Mouse (Mus musculus): ENCODE measurements at regions not wholly inside any gene's neighbourhood (a gene's known extent, or its start where the extent isn't known, plus 50 kb on each side); places are given as distances from the start of the nearest gene placed in this dataset.

GRCm38 (mm10) chr4:142776711-142777411 lies 435.9 kb downstream of the Prdm2 start:
- no peak for DNase-seq (ENCODE audit: low spot score in 2 of 2)

GRCm38 (mm10) chr4:142775023-142775422 lies 437.8 kb downstream of the Prdm2 start:
- DNase-seq (ENCODE audit: low spot score in 2 of 2): no peak

DNA sequence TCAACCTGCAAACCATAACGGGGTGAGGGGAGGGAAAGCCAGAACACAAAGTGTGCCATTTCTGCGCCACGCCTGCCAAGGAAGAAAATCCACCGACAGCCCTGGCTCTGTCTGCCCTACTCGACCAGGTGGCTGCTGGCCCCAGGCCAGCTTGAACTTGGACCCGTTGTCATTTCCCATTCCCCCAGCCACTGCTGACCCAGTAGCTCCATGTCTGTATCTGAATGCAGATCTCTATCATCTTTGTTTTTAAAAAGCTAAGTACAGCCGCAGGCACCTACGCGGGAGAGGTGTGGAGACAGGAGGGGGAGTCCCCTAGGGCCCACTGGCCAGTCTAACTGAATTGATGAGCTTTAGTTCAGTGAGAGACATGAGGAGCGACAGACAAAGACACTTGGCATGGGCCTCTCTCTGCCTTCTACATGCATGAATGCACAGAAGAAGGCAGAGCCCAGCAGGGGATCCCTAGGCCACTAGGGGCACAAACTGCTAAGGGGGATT lies 439.1 kb downstream of the Prdm2 start:
- DNase-seq (ENCODE audit: low spot score in 2 of 2): no peak

GRCm38 (mm10) chr4:142772751-142773455 lies 439.9 kb downstream of the Prdm2 start:
- DNase-seq (ENCODE audit: low spot score in 2 of 2): no peak

DNA sequence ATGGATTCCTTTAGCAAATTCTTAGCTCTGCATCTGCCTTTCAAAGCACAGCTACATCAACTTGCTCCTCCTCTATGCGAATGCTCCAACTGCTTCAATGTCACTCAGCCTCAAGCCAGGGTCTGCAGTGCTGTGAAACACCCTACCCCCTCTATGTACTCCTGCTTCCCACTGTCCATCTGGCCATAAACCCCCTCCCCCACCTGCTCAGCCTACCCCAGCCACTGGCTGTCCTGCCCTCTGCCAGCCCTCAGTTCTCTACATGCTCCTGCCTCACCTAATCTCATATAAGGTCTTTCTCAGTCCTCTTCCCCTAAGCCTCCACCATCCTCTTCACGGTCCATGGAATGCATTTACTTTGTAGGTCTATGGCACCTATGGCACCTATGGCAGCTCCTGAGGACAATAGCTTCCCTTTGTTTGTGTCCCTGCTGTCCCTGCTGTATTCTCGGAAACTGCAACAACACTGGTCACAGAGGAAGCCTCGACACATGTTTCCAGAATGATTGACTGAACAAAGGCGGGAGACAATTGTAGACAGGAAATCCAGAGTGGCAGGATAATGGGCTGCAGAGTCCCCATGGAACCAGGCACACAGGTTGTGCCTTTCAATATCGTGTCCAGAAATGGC lies 441.2 kb downstream of the Prdm2 start:
- no peak for DNase-seq (ENCODE audit: low spot score in 2 of 2)

- no peak for DNase-seq (ENCODE audit: low spot score in 2 of 2)
Observed at GRCm38 (mm10) chr4:142770177-142770576, 442.6 kb downstream of the Prdm2 start.

DNA sequence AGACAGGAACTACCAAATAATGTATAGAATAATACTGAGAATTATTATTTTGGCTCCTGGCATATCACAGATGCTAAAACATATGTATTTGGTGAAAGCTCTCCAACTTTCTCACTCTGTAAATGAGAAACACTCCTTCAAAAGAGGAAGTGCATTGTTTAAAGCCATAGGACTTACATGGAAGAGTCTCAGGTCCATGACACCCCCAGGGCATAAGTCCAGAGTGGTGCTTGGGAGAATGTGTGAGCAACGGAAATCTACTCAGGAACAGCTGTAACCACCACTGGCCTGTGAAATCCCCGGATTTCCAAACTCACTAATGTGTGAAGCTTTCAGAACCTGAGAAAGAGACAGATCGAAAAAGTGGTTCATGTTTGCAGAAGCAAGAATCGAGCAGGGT lies 445.1 kb downstream of the Prdm2 start:
- DNase-seq (ENCODE audit: low spot score in 2 of 2): no peak

- no peak for DNase-seq (ENCODE audit: low spot score in 2 of 2)
Observed at GRCm38 (mm10) chr4:142761577-142761976, 451.2 kb downstream of the Prdm2 start.

DNA sequence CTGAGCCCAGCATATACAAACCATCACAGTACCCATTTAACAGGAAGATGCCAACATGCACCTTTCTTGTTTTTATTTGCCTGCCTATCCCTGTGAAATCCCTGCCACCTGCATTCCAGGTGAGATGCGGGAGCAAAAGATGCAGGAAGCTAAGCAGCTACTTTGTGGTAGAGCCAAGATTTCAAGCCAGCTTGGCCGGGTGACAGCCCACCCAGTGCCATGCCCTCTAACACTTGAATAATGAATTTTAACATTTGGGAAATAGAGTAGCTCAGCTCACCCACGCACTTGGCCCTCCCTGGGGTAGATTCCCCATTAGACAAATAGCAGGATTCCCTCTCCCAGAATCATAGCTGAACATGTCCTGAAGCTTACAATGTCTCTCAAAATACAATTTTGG lies 454.7 kb downstream of the Prdm2 start:
- no peak for DNase-seq (ENCODE audit: low spot score in 2 of 2)

- no peak for DNase-seq (ENCODE audit: low spot score in 2 of 2)
Observed at GRCm38 (mm10) chr4:142756332-142756731, 456.5 kb downstream of the Prdm2 start.

- no peak for DNase-seq (ENCODE audit: low spot score in 2 of 2)
Observed at GRCm38 (mm10) chr4:142749918-142750317, 462.9 kb downstream of the Prdm2 start.

DNA sequence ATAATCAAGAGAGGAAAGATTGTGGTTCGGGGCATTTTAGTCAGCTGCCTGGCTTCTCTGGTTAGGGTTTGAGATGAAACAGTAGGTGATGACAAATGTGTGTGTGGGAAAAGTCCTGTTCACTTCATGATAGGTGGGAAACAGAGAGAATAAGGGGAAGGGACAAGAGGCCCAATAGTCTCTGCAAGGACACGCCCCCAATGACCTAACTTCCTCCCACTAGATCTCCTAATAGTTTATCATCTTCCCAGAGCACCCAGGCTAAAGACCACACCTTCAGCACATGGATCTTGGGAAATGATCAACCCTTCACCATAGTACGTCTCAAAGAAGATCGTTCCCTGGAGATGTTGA lies 484.3 kb upstream of the Kazn start:
- DNase-seq (ENCODE audit: low spot score in 2 of 2): no peak

- no peak for DNase-seq (ENCODE audit: low spot score in 2 of 2)
Observed at GRCm38 (mm10) chr4:142722845-142723553, 483.8 kb upstream of the Kazn start.

GRCm38 (mm10) chr4:142701606-142702005 lies 462.4 kb upstream of the Kazn start:
- no peak for DNase-seq (ENCODE audit: low spot score in 2 of 2)

DNA sequence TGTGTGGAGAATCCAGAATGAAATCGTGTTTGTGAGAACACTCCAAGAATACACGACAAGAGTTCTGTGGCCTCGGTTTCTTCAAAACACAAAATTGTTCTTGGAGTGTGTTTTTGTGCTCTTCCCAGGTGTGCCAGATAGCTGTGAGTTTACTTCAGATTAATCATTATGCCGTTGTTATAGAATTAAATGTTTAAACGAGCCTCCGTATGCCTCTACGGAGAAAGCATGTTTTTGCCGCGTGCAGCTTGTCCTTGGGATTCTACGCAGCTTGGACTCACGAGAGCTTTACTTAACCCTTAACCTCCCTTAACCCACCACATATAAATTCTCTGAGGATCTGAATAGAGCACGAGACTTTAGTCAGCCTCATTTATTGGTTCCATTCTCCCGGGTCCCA lies 455.7 kb upstream of the Kazn start:
- DNase-seq (ENCODE audit: low spot score in 2 of 2): no peak

GRCm38 (mm10) chr4:142688241-142688640 lies 449.0 kb upstream of the Kazn start:
- no peak for DNase-seq (ENCODE audit: low spot score in 2 of 2)

- no peak for DNase-seq (ENCODE audit: low spot score in 2 of 2)
Observed at GRCm38 (mm10) chr4:142677426-142677825, 438.2 kb upstream of the Kazn start.

- no peak for DNase-seq (ENCODE audit: low spot score in 2 of 2)
Observed at GRCm38 (mm10) chr4:142674641-142675465, 435.7 kb upstream of the Kazn start.

GRCm38 (mm10) chr4:142671872-142672458 lies 432.8 kb upstream of the Kazn start:
- no peak for DNase-seq (ENCODE audit: low spot score in 2 of 2)

GRCm38 (mm10) chr4:142664781-142665180 lies 425.6 kb upstream of the Kazn start:
- DNase-seq (ENCODE audit: low spot score in 2 of 2): no peak

- no peak for DNase-seq (ENCODE audit: low spot score in 2 of 2)
Observed at GRCm38 (mm10) chr4:142658156-142658555, 419.0 kb upstream of the Kazn start.
